Mouse (Mus musculus): ENCODE measurements around the gene Col23a1. TPM values are rescaled to one million over a fixed set of nuclear protein-coding genes. Genes with fewer than 3 reads are reported as not detected.
A peak's percentile ranks its signal among the peaks of the same experiment; 100 is the strongest.

Col23a1 gene
- polyA plus RNA-seq, 1 experiment from 2014 or later: 0.40 TPM

- H3K4me3 ChIP-seq (ENCODE audit: inconsistent target): no peak overlapping the region
- H3K27ac ChIP-seq: no peak overlapping the region
- no peaks in the 10 kb centered on the region for H3K36me3 ChIP-seq (ENCODE audit: inconsistent target)
- WGBS (ENCODE audit: missing documents): 87% methylated on average over 5 of the region's 5 CpGs
- H3K79me2 ChIP-seq (ENCODE audit: inconsistent target): no peaks in the 10 kb centered on the region
These were observed 12.7 kb downstream of the Col23a1 start for GRCm38 (mm10) chr11:51302396-51302795.

- Histone ChIP-seq H3K4me3 (ENCODE audit: inconsistent target) (no peak overlapping the region), H3K27ac (no peak overlapping the region), H3K36me3 (ENCODE audit: inconsistent target) (no peaks in the 10 kb centered on the region), H3K79me2 (ENCODE audit: inconsistent target) (no peaks in the 10 kb centered on the region)
- whole genome bisulfite sequencing (ENCODE audit: missing documents): 93% methylated on average over 11 of the region's 12 CpGs
These were observed 14.3 kb downstream of the Col23a1 start for GRCm38 (mm10) chr11:51303981-51304553.

GRCm38 (mm10) chr11:51308306-51308705, 18.6 kb downstream of the Col23a1 start:
- Histone ChIP-seq H3K79me2 (ENCODE audit: inconsistent target) (no peaks in the 10 kb centered on the region), H3K36me3 (ENCODE audit: inconsistent target) (no peaks in the 10 kb centered on the region), H3K4me3 (ENCODE audit: inconsistent target) (no peak overlapping the region), H3K27ac (no peak overlapping the region)
- WGBS (ENCODE audit: missing documents): 63% methylated on average over 5 of the region's 5 CpGs

GRCm38 (mm10) chr11:51311846-51312245, 22.1 kb downstream of the Col23a1 start:
- no peaks in the 10 kb centered on the region for H3K79me2 ChIP-seq (ENCODE audit: inconsistent target)
- no peaks in the 10 kb centered on the region for H3K36me3 ChIP-seq (ENCODE audit: inconsistent target)
- no peak overlapping the region for H3K4me3 ChIP-seq (ENCODE audit: inconsistent target)
- H3K27ac ChIP-seq: no peak overlapping the region
- 92% methylated on average over 8 of the region's 8 CpGs for WGBS (ENCODE audit: missing documents)

- H3K36me3 ChIP-seq (ENCODE audit: inconsistent target): no peaks in the 10 kb centered on the region
- 89% methylated on average over 7 of the region's 7 CpGs for WGBS (ENCODE audit: missing documents)
- no peak overlapping the region for H3K27ac ChIP-seq
These were observed 26.5 kb downstream of the Col23a1 start for GRCm38 (mm10) chr11:51315991-51316810.

GRCm38 (mm10) chr11:51320609-51321008, 30.9 kb downstream of the Col23a1 start:
- Histone ChIP-seq H3K4me3 (ENCODE audit: inconsistent target) (no peak overlapping the region), H3K36me3 (ENCODE audit: inconsistent target) (no peaks in the 10 kb centered on the region), H3K27ac (no peak overlapping the region), H3K79me2 (ENCODE audit: inconsistent target) (no peaks in the 10 kb centered on the region)

More at GRCm38 (mm10) chr11:51315991-51316810, 26.5 kb downstream of the Col23a1 start:
- Histone ChIP-seq H3K4me3 (ENCODE audit: inconsistent target) (no peak overlapping the region), H3K79me2 (ENCODE audit: inconsistent target) (no peaks in the 10 kb centered on the region)

GRCm38 (mm10) chr11:51326908-51327307, 37.2 kb downstream of the Col23a1 start:
- H3K79me2 ChIP-seq (ENCODE audit: inconsistent target): no peaks in the 10 kb centered on the region
- H3K36me3 ChIP-seq (ENCODE audit: inconsistent target): no peaks in the 10 kb centered on the region
- H3K4me3 ChIP-seq (ENCODE audit: inconsistent target): no peak overlapping the region
- no peak overlapping the region for H3K27ac ChIP-seq
- 79% methylated on average over 6 of the region's 6 CpGs for WGBS (ENCODE audit: missing documents)

GRCm38 (mm10) chr11:51328387-51328942, 38.7 kb downstream of the Col23a1 start:
- Histone ChIP-seq H3K27ac (no peak overlapping the region), H3K79me2 (ENCODE audit: inconsistent target) (no peaks in the 10 kb centered on the region), H3K4me3 (ENCODE audit: inconsistent target) (no peak overlapping the region), H3K36me3 (ENCODE audit: inconsistent target) (no peaks in the 10 kb centered on the region)
- WGBS (ENCODE audit: missing documents): 36% methylated on average over 12 of the region's 12 CpGs

- 73% methylated on average over 11 of the region's 11 CpGs for WGBS (ENCODE audit: missing documents)
- peak overlapping the region; percentile 25 for H3K27ac ChIP-seq
- H3K36me3 ChIP-seq (ENCODE audit: inconsistent target): no peaks in the 10 kb centered on the region
- no peaks in the 10 kb centered on the region for H3K79me2 ChIP-seq (ENCODE audit: inconsistent target)
- no peak overlapping the region for H3K4me3 ChIP-seq (ENCODE audit: inconsistent target)
These were observed 40.4 kb downstream of the Col23a1 start for GRCm38 (mm10) chr11:51329837-51330714.

- Histone ChIP-seq H3K4me3 (ENCODE audit: inconsistent target) (no peak overlapping the region), H3K79me2 (ENCODE audit: inconsistent target) (no peaks in the 10 kb centered on the region), H3K27ac (no peak overlapping the region), H3K36me3 (ENCODE audit: inconsistent target) (no peaks in the 10 kb centered on the region)
- WGBS (ENCODE audit: missing documents): 89% methylated on average over 5 of the region's 5 CpGs
These were observed 44.3 kb downstream of the Col23a1 start for GRCm38 (mm10) chr11:51334017-51334416.

GRCm38 (mm10) chr11:51337585-51337984, 47.9 kb downstream of the Col23a1 start:
- WGBS (ENCODE audit: missing documents): 92% methylated on average over 6 of the region's 6 CpGs
- Histone ChIP-seq H3K4me3 (ENCODE audit: inconsistent target) (no peak overlapping the region), H3K36me3 (ENCODE audit: inconsistent target) (no peaks in the 10 kb centered on the region), H3K27ac (no peak overlapping the region), H3K79me2 (ENCODE audit: inconsistent target) (no peaks in the 10 kb centered on the region)

- WGBS (ENCODE audit: missing documents): 91% methylated on average over 7 of the region's 7 CpGs
These were observed 48.7 kb downstream of the Col23a1 start for GRCm38 (mm10) chr11:51338416-51338815.

GRCm38 (mm10) chr11:51341091-51341490, 51.4 kb downstream of the Col23a1 start:
- no peaks in the 10 kb centered on the region for H3K79me2 ChIP-seq (ENCODE audit: inconsistent target)
- 67% methylated on average over 2 of the region's 2 CpGs for WGBS (ENCODE audit: missing documents)
- H3K36me3 ChIP-seq (ENCODE audit: inconsistent target): no peaks in the 10 kb centered on the region
- no peak overlapping the region for H3K27ac ChIP-seq
- no peak overlapping the region for H3K4me3 ChIP-seq (ENCODE audit: inconsistent target)

More at GRCm38 (mm10) chr11:51338416-51338815, 48.7 kb downstream of the Col23a1 start:
- no peaks in the 10 kb centered on the region for H3K36me3 ChIP-seq (ENCODE audit: inconsistent target)
- H3K27ac ChIP-seq: no peak overlapping the region
- no peaks in the 10 kb centered on the region for H3K79me2 ChIP-seq (ENCODE audit: inconsistent target)
- no peak overlapping the region for H3K4me3 ChIP-seq (ENCODE audit: inconsistent target)

- Histone ChIP-seq H3K36me3 (ENCODE audit: inconsistent target) (no peaks in the 10 kb centered on the region), H3K4me3 (ENCODE audit: inconsistent target) (no peak overlapping the region), H3K27ac (no peak overlapping the region), H3K79me2 (ENCODE audit: inconsistent target) (no peaks in the 10 kb centered on the region)
- 88% methylated on average over 6 of the region's 6 CpGs for WGBS (ENCODE audit: missing documents)
These were observed 53.1 kb downstream of the Col23a1 start for GRCm38 (mm10) chr11:51342776-51343175.

Data from macrophage (primary cell).